Mouse (Mus musculus) megakaryocyte, embryonic 14.5 days (primary cell): Measurements from ENCODE around the gene Gm28047.

Source experiments
- FLI1 ChIP-seq: IDR thresholded peaks from 2 replicates; pipeline ENCODE4 v1.6.1; 2012; ENCODE audit warnings: low read length, inconsistent platforms, mixed read lengths
- GATA1 ChIP-seq: IDR thresholded peaks from 3 replicates; pipeline ENCODE4 v1.6.1; 2012; ENCODE audit warnings: mixed read lengths, low read length, inconsistent platforms, borderline replicate concordance

DNA sequence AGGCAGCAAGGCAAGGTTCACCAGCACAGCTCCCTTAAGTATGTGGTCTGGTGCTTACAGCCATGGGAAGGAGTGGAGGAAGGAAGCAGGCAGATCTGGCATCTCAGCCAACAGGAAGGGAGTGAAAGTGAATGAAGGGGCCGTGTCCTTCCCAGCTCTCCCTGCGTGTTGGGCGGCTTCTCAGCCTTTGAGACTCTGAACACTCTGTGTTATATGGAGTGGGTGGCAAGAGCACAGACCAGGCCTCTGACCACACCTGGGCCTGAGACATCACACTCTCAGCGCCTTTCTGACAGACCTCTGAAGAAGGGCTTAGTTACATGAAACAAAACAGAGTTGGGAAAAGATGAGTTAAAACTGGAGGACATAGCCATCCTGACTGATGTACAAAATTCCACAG is 94.3 kb downstream of the Gm28047 start:
- TF ChIP-seq GATA1 (no peak), FLI1 (no peak)
